Mouse (Mus musculus): Measurements from ENCODE around the gene Ikzf1.
A peak's percentile ranks its signal among the peaks of the same experiment; 100 is the strongest.

DNA sequence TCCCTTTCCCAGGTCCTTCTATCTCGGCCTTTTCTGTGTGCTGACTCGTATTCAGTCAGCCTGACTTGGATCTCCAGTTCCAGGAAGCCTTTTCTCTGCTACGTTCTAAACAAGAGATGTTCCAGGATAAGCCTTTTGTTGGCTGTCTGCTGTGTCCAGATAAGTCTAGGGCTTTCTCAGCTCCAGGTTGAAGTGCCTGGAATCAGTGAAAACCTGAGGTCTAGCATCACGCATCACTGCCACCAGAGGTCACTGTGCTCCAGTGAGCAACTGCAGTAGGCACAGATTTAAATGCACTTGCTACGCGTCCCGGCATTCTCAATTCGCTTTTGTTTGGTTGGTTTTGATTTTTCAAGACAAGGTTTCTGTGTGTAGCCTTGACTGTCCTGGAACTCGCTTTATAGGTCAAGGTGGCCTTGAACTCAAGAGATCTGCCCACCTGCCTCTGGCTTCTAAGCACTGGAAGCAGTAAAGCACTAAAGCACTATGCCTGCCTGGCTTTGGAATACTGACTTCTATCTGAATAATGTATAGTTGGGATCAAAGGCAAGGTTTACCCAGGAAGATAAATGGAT is 127.2 kb downstream of the Ikzf1 start:
- TF ChIP-seq CTCF (IDR thresholded peaks at IDR 0.05; ENCODE audit: low read depth) (peak; percentile 95), EP300 (IDR thresholded peaks at IDR 0.05; ENCODE audit: low read depth) (no peak)

Measured in heart, postnatal 0 days (tissue).